Mouse (Mus musculus): ENCODE data around the gene BC017158.

BC017158 gene

GRCm38 (mm10) chr7:128307851-128308250, 9.9 kb upstream of the BC017158 start:
- no peak for DNase-seq

- DNase-seq = peak; percentile 65
Measured at GRCm38 (mm10) chr7:128304907-128305306, 6.9 kb upstream of the BC017158 start.

GRCm38 (mm10) chr7:128304198-128304597, 6.2 kb upstream of the BC017158 start:
- DNase-seq = no peak

DNA sequence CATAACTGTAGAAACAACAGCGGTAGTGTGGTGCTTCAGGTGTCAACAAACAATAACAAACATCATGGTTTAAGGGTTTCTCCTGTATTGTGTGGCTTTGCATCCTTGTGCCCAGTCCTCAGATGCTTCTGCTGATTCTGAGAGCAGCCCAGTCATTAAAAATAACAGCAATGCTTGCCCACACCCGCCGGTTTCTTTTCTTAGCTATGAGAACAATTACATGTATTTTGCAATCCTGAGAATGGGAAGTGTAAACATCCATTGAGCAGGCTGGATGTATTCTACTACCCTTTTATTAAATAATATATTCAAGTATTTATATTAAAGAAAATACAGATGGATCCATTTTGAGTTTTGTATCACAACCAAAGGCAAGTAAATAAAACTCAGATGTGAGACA, 4.2 kb upstream of the BC017158 start:
- DNase-seq = no peak

- DNase-seq = no peak
Measured at GRCm38 (mm10) chr7:128300952-128301351, 3.0 kb upstream of the BC017158 start.

DNA sequence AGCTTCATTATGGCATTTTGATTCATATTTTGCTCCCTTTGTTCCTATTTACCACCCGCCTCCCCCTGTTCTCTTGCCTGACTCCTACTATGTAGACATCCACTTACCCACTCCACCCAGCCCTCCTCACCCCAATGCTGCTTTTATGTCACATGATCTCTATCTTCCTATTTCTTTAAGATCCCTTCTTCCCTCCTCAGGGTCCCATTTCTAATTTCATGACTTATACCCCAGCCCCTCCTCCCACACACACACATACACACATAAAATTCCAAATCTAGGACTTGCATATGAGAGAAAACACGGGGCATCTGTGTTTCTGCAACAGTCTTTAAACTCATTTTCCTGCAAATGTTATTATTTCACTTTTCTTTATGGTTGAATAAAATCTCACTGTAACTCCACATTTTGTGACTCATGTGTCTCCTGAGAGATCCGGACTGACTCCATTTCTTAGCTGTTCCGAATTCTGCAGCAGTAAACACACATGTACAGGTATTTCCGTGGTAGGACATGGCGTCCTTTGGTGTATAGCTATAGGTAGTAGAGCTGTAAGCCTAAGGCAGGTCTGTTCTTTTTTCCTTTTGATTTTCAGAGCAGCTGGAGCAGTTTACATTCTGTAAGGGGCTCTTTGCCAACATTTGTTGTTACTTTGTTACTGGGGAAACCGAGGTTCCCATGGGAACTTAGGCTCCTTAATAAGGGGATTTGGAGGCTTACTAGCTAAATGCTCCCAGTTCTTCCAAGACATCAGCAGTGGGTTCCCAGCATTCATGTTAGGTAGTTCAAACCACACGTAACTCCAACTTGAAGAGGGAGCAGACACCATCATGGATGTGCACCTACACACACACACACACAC, 742 bp upstream of the BC017158 start:
- DNase-seq = peak; percentile 61

- DNase-seq = no peak
Measured at GRCm38 (mm10) chr7:128297291-128297616, 716 bp downstream of the BC017158 start.

- DNase-seq = no peak
Measured at GRCm38 (mm10) chr7:128296514-128296913, 1.5 kb downstream of the BC017158 start.

DNA sequence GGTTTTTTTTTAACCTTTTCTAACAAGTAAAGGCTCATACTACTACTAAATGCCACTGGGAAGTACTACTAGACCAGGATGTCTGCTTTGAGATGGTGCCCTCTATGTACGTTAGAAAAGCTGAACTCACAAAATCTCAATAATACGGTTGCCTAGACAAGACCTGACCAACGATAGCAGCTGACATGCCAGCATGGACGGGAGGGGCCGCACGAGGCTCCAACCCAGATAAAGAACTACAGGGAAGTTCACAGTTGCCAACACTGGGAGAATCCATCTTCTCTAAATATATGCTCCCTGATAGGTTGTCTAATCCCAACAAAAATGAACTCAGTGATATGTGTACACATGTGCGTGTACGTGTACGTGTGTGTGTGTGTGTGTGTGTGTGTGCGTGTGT, 3.2 kb downstream of the BC017158 start:
- no peak for DNase-seq

DNA sequence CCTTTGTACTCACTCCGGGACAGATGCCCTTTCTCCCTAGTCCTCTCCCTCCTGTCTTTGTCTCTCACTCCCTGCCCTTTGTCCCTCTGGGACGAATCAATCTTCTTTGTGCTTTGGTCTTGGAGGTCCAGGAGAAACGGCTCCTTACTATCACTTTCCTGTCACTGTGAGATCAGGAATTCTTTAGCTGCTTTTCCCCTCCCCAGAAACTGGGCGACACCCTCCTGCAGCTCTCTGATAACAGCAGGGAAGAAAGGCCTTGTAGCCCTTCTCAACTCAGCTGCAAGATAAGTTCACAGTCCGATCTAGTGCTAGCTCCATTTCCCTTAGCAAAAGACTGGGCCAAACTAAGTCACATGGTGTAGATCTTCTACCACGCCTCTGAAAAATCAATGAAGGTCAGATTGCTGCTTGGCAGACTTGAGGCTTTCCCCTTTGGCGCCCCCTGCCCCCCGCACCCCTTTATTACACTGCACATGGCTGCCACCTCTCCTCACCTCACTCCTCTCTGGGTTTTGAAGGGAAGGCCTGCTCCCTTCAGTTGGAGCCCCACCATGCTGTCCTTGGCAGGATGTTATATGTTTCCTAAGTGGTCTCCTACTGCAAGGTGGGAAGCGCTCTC, 8.9 kb downstream of the BC017158 start:
- peak; percentile 29 for DNase-seq

- DNase-seq = no peak
Measured at GRCm38 (mm10) chr7:128285060-128285459, 12.9 kb downstream of the BC017158 start.

DNA sequence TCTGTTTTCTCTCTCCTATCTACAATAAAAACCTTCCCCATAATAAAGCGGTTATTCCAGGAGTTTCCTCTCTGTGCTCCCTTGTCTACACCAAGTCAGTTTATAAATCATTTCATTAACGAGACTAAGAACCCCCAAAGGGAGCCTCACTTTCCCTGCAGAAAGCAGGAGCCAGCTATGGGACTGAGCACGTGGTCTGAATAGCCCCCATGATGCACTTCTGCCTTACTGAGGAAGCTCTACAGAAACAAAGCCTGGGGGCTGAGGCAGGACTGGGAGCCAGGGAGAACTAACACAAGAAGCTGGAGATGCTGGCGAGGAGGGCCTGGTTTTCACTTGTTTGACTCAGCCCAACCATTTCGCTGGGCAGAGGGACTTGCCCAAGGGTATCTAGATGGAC, 13.9 kb downstream of the BC017158 start:
- no peak for DNase-seq

- DNase-seq = peak; percentile 19
Measured at GRCm38 (mm10) chr7:128282532-128283244, 15.3 kb downstream of the BC017158 start.

DNA sequence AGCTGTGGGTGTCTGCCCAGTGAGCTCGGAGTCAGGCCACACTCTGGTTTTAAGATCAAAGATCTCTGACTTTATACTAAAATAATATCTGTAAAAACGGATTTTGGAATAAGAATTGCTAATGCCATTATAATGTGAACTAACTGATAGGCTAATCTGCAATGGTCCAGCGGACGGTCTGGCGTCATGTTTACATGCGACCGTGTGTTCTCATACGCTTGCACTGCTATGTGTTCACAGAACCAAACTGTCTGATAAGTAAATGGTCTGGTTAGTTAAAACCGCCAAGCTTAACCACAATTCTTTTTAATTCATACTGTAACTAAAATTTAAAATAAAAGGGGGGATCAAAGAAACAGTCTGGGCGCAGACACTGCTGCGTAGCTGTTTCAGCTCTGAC, 16.2 kb downstream of the BC017158 start:
- no peak for DNase-seq

DNA sequence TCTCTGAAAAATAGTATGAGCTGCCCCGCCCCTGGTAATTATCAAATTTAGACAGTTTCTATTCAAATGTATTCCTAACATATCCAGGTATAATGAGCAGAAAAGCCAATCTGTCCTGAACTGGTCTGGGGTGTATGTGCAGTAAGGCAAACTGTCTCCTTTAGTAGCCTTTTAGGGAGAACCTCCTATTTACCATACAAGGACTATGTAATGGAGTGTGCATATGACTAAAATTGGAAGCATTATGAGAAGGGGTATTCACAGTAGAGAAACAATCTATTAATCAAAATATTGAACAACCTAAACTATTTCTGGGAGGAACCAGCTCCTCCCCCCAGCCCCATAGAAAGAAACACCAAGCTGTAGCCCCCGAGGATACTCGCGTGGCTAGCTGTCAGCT, 18.2 kb downstream of the BC017158 start:
- DNase-seq = no peak

GRCm38 (mm10) chr7:128276051-128276450, 21.9 kb downstream of the BC017158 start:
- DNase-seq = no peak

DNA sequence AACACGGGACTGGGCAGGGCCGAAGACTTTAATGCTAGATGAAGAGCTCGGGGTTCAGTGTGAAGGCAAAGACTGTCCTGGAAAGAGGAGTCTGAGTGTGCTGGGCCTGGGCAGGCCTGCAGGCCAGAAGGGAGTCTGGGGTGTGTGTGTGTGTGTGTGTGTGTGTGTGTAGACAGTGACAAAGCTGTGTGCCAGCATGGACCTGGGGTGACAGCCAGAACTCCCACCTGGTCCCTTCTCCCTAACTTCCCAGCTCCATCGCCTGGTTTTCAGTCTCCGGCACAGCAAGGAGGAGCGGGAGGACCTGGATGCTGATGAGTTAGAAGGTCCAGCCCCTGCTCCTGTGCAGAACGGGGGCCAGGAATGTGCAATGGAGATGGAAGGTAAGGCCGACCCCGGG, 26.5 kb downstream of the BC017158 start:
- no peak for DNase-seq

DNA sequence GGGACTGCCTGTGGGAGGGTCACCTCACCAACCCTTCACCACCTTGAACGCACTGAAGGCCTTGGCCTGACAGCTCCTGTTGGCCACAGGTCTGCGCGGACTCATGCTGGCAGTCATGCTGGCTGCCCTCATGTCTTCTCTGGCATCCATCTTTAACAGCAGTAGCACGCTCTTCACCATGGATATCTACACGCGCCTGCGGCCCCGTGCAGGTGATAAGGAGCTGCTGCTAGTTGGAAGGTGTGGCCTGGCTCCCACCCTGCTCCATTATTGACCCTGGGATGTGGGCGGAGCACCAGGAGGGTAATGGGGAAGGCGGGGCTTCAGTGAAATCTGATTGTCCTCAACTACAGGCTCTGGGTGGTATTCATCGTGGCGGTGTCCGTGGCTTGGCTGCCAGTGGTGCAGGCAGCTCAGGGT, 27.5 kb downstream of the BC017158 start:
- no peak for DNase-seq

DNA sequence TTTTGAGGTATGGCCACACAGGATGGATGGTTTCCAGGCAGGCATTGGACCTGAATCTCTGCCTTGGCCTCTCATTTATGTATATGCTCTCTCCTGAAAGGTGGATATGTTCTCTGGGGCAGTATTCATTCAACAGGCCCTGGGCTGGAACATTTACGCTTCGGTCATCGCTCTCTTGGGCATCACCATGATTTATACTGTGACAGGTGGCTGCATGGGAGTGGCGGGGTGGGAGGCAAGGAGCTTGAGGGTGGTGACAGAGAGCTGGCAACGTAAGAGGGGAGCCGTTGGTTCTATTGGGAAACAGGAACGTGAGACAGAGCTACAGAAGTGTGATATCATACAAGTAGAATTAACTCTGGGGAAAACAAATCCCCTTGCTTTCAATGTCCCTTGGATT, 30.2 kb downstream of the BC017158 start:
- no peak for DNase-seq

GRCm38 (mm10) chr7:128267391-128267790, 30.6 kb downstream of the BC017158 start:
- no peak for DNase-seq

DNA sequence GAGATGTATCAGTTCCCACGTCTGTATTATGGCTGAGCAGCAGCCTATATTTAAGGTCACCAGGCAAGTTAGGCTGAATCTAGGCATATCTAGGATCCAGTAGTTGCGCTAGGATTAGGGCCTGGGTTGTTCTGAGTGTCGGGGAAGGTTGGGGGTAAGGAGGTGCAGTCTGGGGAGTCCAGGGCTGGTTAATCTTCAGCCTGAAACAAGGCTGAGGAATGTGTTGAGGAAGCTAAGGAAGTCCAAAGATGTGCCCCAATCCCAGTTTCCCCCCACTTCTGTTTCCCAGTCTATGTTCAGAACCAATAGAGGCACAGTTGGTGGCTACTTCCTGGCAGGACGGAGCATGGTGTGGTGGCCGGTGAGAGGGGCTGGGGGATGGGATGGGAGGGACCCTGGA, 31.9 kb downstream of the BC017158 start:
- no peak for DNase-seq

DNA sequence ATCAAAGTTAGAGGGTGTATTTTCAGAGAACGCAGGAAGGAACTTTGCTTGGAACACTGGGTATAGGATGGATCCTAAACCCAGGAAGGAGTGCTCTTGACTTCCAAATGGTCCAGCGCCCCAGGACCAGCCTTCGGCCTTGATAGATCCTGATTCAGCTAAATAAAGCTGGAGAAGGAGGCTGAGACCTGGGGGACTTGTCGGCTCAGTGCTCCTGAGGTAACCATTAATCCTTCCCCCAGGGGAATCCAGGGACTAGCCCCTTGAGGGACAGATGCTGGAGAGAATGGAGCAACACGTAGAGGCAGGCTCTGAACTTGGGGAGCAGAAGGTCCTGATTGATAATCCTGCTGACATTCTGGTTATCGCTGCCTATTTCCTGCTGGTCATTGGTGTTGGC, 32.6 kb downstream of the BC017158 start, which contains the start of gene Slc5a2:
Slc5a2 (plus strand) TSS at position 247 of the 400 bp plus-strand sequence.
- no peak for DNase-seq

DNA sequence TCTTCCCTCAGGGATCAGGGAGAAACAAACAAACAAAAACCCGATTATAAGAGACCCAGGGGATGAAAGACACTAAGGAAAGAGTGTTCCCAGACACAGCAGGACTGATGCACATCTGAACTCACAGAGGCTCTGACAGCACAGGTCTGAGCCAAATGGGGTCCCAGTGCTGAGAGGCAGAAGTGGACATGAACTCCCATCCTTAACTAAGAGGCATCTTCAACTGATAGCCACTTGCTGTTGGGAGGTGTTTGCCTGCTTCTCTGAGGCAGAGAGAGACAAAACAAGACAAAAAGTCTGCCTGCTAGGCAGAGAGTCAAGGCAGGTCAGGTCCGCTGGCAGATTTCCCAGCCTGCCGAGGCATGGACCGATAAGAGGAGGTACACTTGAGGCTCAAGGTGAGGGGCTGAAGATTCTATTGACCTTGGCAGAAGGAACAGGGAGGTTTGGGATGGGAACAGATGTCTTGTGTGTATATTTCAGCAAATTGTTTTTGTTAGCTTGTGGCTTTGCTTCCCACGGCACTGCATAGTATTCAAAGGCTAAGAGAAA, 41.1 kb downstream of the BC017158 start:
- DNase-seq = no peak

DNA sequence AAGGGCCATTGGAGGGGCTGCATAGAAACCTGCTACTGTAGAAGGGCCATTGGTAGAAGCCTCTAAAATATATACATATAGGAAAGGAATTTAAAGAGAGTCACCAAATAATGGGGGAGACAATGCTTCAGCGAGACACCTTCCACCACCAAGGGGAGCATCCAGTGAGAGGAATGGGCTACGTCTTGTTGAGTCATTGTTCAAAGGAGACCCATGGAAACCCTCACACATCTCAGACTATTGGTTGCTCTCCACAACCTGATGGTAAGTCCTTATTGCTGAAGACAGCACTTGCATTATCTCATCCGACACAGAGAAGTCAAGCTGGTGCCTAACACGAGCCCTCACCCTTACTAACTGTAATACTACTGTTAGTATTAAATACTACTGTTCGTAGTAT, 42.2 kb downstream of the BC017158 start:
- DNase-seq = no peak
